Mouse (Mus musculus) intestine, postnatal 0 days (tissue): ENCODE results near the gene Cblb. TPM values are rescaled to one million over a fixed set of nuclear protein-coding genes. Genes with fewer than 3 reads are reported as not detected.

Experiments used
- ATAC-seq: fragments of 200-750 bp; cut with Nextera tagmentation; 2 replicates; pipeline ENCODE4 v1.8.0; 2017; ENCODE audit warnings: mild to moderate bottlenecking, moderate TSS enrichment, moderate library complexity
- H3K27ac ChIP-seq: fragments of 300-500 bp; sonication (generic); 2 replicates; pipeline ENCODE4 v1.5.1; 2014; ENCODE audit warnings: mild to moderate bottlenecking, low read depth, low read length, moderate library complexity
- H3K27me3 ChIP-seq: fragments of 300-500 bp; sonication (generic); replicated peaks from 2 replicates; pipeline ENCODE4 v1.6.1; 2014; ENCODE audit warnings: low read length, mixed read lengths; ENCODE audit not compliant: control insufficient read depth, insufficient read depth
- H3K36me3 ChIP-seq: fragments of 300-500 bp; sonication (generic); 2 replicates; pipeline ENCODE4 v1.6.1; 2014; ENCODE audit warnings: mild to moderate bottlenecking, moderate library complexity; ENCODE audit not compliant: control insufficient read depth, insufficient read depth
- H3K4me1 ChIP-seq: fragments of 300-500 bp; sonication (generic); replicated peaks from 2 replicates; pipeline ENCODE4 v1.6.1; 2014; ENCODE audit warnings: antibody characterized with exemption, low read length, mixed read lengths; ENCODE audit not compliant: control insufficient read depth, insufficient read depth
- H3K4me2 ChIP-seq: fragments of 300-500 bp; sonication (generic); replicated peaks from 2 replicates; pipeline ENCODE4 v1.6.1; 2014; ENCODE audit warnings: low read depth, mild to moderate bottlenecking, moderate library complexity
- H3K4me3 ChIP-seq: fragments of 300-500 bp; sonication (generic); 2 replicates; pipeline ENCODE4 v1.5.1; 2014; ENCODE audit warnings: low read depth, low read length
- H3K9ac ChIP-seq: fragments of 300-500 bp; sonication (generic); 2 replicates; pipeline ENCODE4 v1.6.1; 2014; ENCODE audit warnings: mild to moderate bottlenecking, low read depth, low read length
- H3K9me3 ChIP-seq: fragments of 300-500 bp; sonication (generic); 2 replicates; pipeline ENCODE4 v1.6.1; 2016; ENCODE audit warnings: mixed run types; ENCODE audit not compliant: control insufficient read depth
- CTCF ChIP-seq: sonication (generic); IDR thresholded peaks from 2 replicates; pipeline ENCODE4 v1.5.1; 2016; ENCODE audit warnings: low read depth, mild to moderate bottlenecking, control low read depth, antibody characterized with exemption, moderate library complexity
- WGBS: fragments of 180-500 bp; shearing (Covaris S2); extraction: QIAGEN DNeasy Blood & Tissue Kit; methylation state at CpG from one replicate; pipeline ENCODE4 v1.1.7; 2014; 5-methylcytosine and 5-hydroxymethylcytosine counted together
- polyA plus RNA-seq: library from polyadenylated mRNA; unstranded; fragments of >200 nt; fragmentation: Nextera tagmentation; extraction: Ambion mirVana; gene quantifications from 2 replicates; pipeline ENCODE4 v1.2.1, GENCODE M21; 2015

Gene Cblb
- polyA plus RNA-seq, 1 experiment from 2014 or later = 4.4 TPM

DNA sequence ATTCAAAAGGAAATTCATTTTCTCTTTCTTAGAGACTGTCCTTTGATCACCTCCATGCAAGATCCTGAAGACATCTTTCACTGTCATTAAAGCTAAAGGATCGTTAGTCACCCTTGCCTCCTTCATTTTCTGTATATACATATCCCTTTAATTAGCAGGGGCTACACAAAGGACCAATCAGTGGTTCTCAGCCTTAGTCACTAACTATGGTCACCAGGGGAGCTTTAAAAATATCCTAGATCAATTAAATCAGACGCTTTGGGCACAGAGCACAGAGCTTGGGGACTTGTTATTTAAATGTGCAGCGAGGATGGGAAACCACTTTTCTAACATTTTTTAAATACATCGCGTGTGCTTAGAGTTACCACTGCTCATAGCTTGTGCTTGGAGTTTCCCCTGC is 7.6 kb upstream of the Cblb start:
- Histone ChIP-seq H3K4me2 (no peak overlapping the region), H3K36me3 (no peaks in the 10 kb centered on the region), H3K9me3 (no peaks in the 10 kb centered on the region), H3K9ac (no peak overlapping the region), H3K27ac (no peak overlapping the region), H3K27me3 (no peaks in the 10 kb centered on the region), H3K4me1 (no peaks in the 10 kb centered on the region), H3K4me3 (no peak overlapping the region)
- no peak for TF ChIP-seq CTCF
- WGBS = 87% methylated on average over 5 of the region's 5 CpGs
- ATAC-seq = no peak

DNA sequence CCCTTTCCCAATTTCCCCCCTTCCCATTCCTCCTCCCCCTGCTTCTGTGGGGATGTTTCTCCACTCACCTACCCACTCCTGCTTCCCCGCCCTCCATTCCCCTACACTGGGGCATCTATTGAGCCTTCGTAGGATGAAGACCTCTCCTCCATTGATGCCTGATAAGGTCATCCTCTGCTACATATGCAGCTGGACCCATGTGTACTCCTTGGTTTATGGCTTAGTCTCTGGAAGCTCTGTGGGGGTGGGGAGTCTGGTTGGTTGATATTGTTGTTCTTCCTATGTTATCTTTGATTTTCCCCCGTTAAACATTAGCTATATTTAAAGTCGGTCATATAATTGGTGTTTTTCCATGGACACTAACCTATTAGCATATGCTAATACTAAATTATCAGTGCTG is 3.7 kb upstream of the Cblb start:
- H3K36me3 ChIP-seq = no peaks in the 10 kb centered on the region
- no peak overlapping the region for H3K9ac ChIP-seq
- H3K4me1 ChIP-seq = no peaks in the 10 kb centered on the region
- no peak overlapping the region for H3K4me2 ChIP-seq
- no peak for ATAC-seq
- TF ChIP-seq CTCF = no peak
- 81% methylated on average over 4 of the region's 4 CpGs for WGBS
- H3K27ac ChIP-seq = no peak overlapping the region
- no peaks in the 10 kb centered on the region for H3K27me3 ChIP-seq
- H3K9me3 ChIP-seq = no peaks in the 10 kb centered on the region
- H3K4me3 ChIP-seq = no peak overlapping the region

DNA sequence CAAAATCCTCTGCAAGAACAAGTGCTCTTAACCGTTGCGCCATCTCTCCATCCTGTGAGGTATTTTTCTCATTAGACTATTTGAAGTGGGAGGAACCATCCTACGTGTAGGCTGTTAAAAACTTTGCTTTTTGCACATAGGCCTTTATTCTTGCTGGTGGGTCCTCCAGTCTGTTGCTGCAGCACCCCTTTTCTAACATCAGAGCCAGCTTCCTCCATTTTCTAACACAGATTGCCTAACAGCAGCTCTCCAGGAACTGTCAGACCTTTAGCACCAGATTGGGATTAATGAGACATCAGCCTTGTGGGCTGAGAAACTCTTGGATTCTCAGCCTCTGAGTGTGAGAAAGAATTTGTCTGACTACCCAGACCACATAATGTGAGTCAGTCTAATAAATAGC is 2.0 kb upstream of the Cblb start:
- no peak overlapping the region for H3K4me2 ChIP-seq
- no peaks in the 10 kb centered on the region for H3K27me3 ChIP-seq
- H3K36me3 ChIP-seq = 0 out of 2 replicates have a peak, but pooled peaks cover under 1% of the 10 kb centered on the region
- H3K4me1 ChIP-seq = peaks cover 5% of the 10 kb centered on the region; the same call in 1 of the 2 replicates
- no peak for ATAC-seq
- H3K9me3 ChIP-seq = no peaks in the 10 kb centered on the region
- no peak overlapping the region for H3K4me3 ChIP-seq
- TF ChIP-seq CTCF = no peak
- no peak overlapping the region for H3K9ac ChIP-seq
- H3K27ac ChIP-seq = no peak overlapping the region
- WGBS = 89% methylated on average over 3 of the region's 3 CpGs

DNA sequence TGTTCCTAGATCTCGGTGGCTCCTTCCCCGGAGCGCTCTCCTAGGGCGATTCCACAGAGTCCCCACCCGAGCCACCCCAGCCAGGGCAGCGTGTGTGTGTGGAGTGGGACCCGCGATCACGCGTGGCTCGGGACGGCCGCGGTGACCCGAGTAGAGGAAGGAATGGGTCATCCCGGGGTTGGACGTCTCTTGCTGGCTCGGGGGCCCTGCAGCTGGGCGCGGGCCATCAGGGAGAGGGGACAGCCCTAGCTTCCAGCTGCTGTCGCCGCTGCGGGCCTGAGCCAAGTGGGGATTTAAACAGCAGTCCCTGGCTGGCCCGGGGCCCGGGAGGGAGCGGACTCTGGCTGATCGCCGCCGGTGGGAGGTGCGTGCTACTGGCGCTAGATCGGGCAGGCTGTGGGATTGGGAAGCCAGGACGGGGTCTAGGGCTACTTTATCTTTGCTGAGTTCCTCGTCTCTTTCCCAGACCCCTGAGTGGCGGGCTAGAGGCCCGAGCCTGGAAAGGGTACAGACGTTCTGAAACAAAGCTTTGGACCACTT is 757 bp downstream of the Cblb start:
- 1% methylated on average over 37 of the region's 37 CpGs for WGBS
- peak overlapping the region; percentile 87 for H3K27ac ChIP-seq
- ATAC-seq = peak; percentile 78
- no peaks in the 10 kb centered on the region for H3K9me3 ChIP-seq
- H3K36me3 ChIP-seq = peaks cover 13% of the 10 kb centered on the region
- peaks cover 5% of the 10 kb centered on the region; the same call in 1 of the 2 replicates for H3K4me1 ChIP-seq
- peak overlapping the region; percentile 84 for H3K9ac ChIP-seq
- peak overlapping the region; percentile 79 for H3K4me2 ChIP-seq
- peak; percentile 30; the same call in 1 of the 2 replicates for TF ChIP-seq CTCF
- H3K27me3 ChIP-seq = no peaks in the 10 kb centered on the region
- peak overlapping the region; percentile 96 for H3K4me3 ChIP-seq

- Histone ChIP-seq H3K27ac (peak overlapping the region; percentile 87), H3K4me2 (peak overlapping the region; percentile 79), H3K9ac (peak overlapping the region; percentile 84), H3K9me3 (no peaks in the 10 kb centered on the region), H3K4me3 (peak overlapping the region; percentile 96), H3K36me3 (peaks cover 13% of the 10 kb centered on the region), H3K4me1 (peaks cover 5% of the 10 kb centered on the region; the same call in 1 of the 2 replicates), H3K27me3 (no peaks in the 10 kb centered on the region)
- ATAC-seq = no peak
- no peak for TF ChIP-seq CTCF
- 20% methylated on average over 29 of the region's 29 CpGs for WGBS
These were observed 1.6 kb downstream of the Cblb start for GRCm38 (mm10) chr16:52032376-52033330.
